16 mouse cellular contexts compared by ENCODE assay signal in genomic region chr16:77328049-77328448, GRCm38 (mm10).
DNase-seq lines count a peak whose midpoint lies in the region; ATAC-seq and TF ChIP-seq lines count a peak whose summit lies in the region.
"Had no signal": no experiment of that assay in that cellular context is flagged by ENCODE, and none has a peak within 500 bp of the region (broad histone marks: within the 10 kb centered on the region; RNA-seq: fewer than 3 reads in every experiment).

No protein-coding gene starts in this region.

- 0 out of 2 replicates have a peak overlapping the region, but pooled peaks have one; percentile 99 for H3K27ac ChIP-seq in embryonic facial prominence, embryonic 14.5 days (replicated peaks; ENCODE audit: low read depth, low read length)
- H3K27ac ChIP-seq in embryonic facial prominence, embryonic 10.5 days (replicated peaks): no peak overlapping the region
- H3K27ac ChIP-seq in layer of hippocampus, adult 2 months: peak overlapping the region; percentile 94
- no peak overlapping the region for H3K27ac ChIP-seq in forebrain, embryonic 15.5 days (replicated peaks)
- no peak overlapping the region for H3K27ac ChIP-seq in midbrain, embryonic 12.5 days (replicated peaks)
- no peak overlapping the region for H3K27ac ChIP-seq in intestine, postnatal 0 days (ENCODE audit: low read depth, low read length)
- no peak overlapping the region for H3K27ac ChIP-seq in neural tube, embryonic 15.5 days (replicated peaks)

- no peak for TF ChIP-seq CTCF in layer of hippocampus, adult 2 months (conservative IDR thresholded peaks at IDR 0.05)
- no peak for TF ChIP-seq CTCF in intestine, postnatal 0 days (IDR thresholded peaks at IDR 0.05; ENCODE audit: low read depth)

- no peak overlapping the region for H3K4me3 ChIP-seq in embryonic facial prominence, embryonic 14.5 days (ENCODE audit: low read depth, low read length)
- H3K4me3 ChIP-seq in embryonic facial prominence, embryonic 10.5 days: no peak overlapping the region
- H3K4me3 ChIP-seq in layer of hippocampus, adult 2 months: peak overlapping the region; percentile 63
- no peak overlapping the region for H3K4me3 ChIP-seq in forebrain, embryonic 15.5 days
- H3K4me3 ChIP-seq in midbrain, embryonic 12.5 days: no peak overlapping the region
- H3K4me3 ChIP-seq in intestine, postnatal 0 days (ENCODE audit: low read depth, low read length): no peak overlapping the region
- no peak overlapping the region for H3K4me3 ChIP-seq in neural tube, embryonic 15.5 days (replicated peaks)

- no peaks in the 10 kb centered on the region for H3K27me3 ChIP-seq in embryonic facial prominence, embryonic 14.5 days (replicated peaks; ENCODE audit: control insufficient read depth, insufficient read depth, low read length)
- no peaks in the 10 kb centered on the region for H3K27me3 ChIP-seq in embryonic facial prominence, embryonic 10.5 days (replicated peaks; ENCODE audit: low read depth, poor library complexity, severe bottlenecking)
- H3K27me3 ChIP-seq in forebrain, embryonic 15.5 days: no peaks in the 10 kb centered on the region
- no peaks in the 10 kb centered on the region for H3K27me3 ChIP-seq in midbrain, embryonic 12.5 days
- no peaks in the 10 kb centered on the region for H3K27me3 ChIP-seq in intestine, postnatal 0 days (replicated peaks; ENCODE audit: control insufficient read depth, insufficient read depth, low read length)
- no peaks in the 10 kb centered on the region for H3K27me3 ChIP-seq in neural tube, embryonic 15.5 days (replicated peaks)
- H3K27me3 ChIP-seq: CH12.LX; intestine, embryonic 15.5 days had no signal

- 55% methylated on average over 5 of the region's 5 CpGs for WGBS in embryonic facial prominence, embryonic 14.5 days
- 49% methylated on average over 5 of the region's 5 CpGs for WGBS in embryonic facial prominence, embryonic 10.5 days
- WGBS in forebrain, embryonic 15.5 days: 43% methylated on average over 5 of the region's 5 CpGs
- 44% methylated on average over 5 of the region's 5 CpGs for WGBS in midbrain, embryonic 12.5 days
- WGBS in intestine, postnatal 0 days: 78% methylated on average over 5 of the region's 5 CpGs
- 53% methylated on average over 5 of the region's 5 CpGs for WGBS in neural tube, embryonic 15.5 days

- H3K4me1 ChIP-seq in embryonic facial prominence, embryonic 14.5 days (ENCODE audit: control insufficient read depth, insufficient read depth, low read length): 0 out of 2 replicates have a peak, but pooled peaks cover 9% of the 10 kb centered on the region
- H3K4me1 ChIP-seq in embryonic facial prominence, embryonic 10.5 days: peaks cover 23% of the 10 kb centered on the region
- H3K4me1 ChIP-seq in forebrain, embryonic 15.5 days: peaks cover 25% of the 10 kb centered on the region
- H3K4me1 ChIP-seq in midbrain, embryonic 12.5 days: peaks cover 24% of the 10 kb centered on the region
- peaks cover 2% of the 10 kb centered on the region; the same call in 1 of the 2 replicates for H3K4me1 ChIP-seq in intestine, postnatal 0 days (replicated peaks; ENCODE audit: control insufficient read depth, insufficient read depth, low read length)
- H3K4me1 ChIP-seq in neural tube, embryonic 15.5 days: peaks cover 14% of the 10 kb centered on the region
- H3K4me1 ChIP-seq: intestine, embryonic 15.5 days had no signal

- no peak for DNase-seq in embryonic facial prominence, embryonic 14.5 days (ENCODE audit: low spot score)
- no peak for DNase-seq in embryonic facial prominence, embryonic 10.5 days (ENCODE audit: low spot score)
- DNase-seq in layer of hippocampus, adult 2 months (ENCODE audit: low spot score in 2 of 2): no peak
- DNase-seq in layer of hippocampus, postnatal 25 days (ENCODE audit: extremely low spot score in 1 of 2, low spot score in 1 of 2): no peak
- DNase-seq: adrenal gland, postnatal 25 days; cerebellum, postnatal 36 days; kidney, postnatal 10 days; liver; lung, adult 18-20 months; lung, postnatal 36 days had no signal

- no peak overlapping the region for H3K9ac ChIP-seq in embryonic facial prominence, embryonic 14.5 days (ENCODE audit: low read depth, low read length)
- H3K9ac ChIP-seq in forebrain, embryonic 15.5 days (replicated peaks): no peak overlapping the region
- H3K9ac ChIP-seq in midbrain, embryonic 12.5 days (replicated peaks): no peak overlapping the region
- no peak overlapping the region for H3K9ac ChIP-seq in intestine, postnatal 0 days (ENCODE audit: low read depth, low read length)
- no peak overlapping the region for H3K9ac ChIP-seq in neural tube, embryonic 15.5 days (replicated peaks)
- H3K9ac ChIP-seq: intestine, embryonic 15.5 days had no signal

- ATAC-seq in embryonic facial prominence, embryonic 14.5 days (ENCODE audit: low read depth): no peak
- no peak for ATAC-seq in forebrain, embryonic 15.5 days (replicated peaks)
- ATAC-seq in midbrain, embryonic 12.5 days (ENCODE audit: low FRiP score, low read depth): no peak
- no peak for ATAC-seq in intestine, postnatal 0 days
- no peak for ATAC-seq in neural tube, embryonic 15.5 days (ENCODE audit: low FRiP score)

- H3K36me3 ChIP-seq in embryonic facial prominence, embryonic 14.5 days (ENCODE audit: control insufficient read depth, insufficient read depth, low read length): no peaks in the 10 kb centered on the region
- H3K36me3 ChIP-seq in embryonic facial prominence, embryonic 10.5 days (replicated peaks): peaks cover 8% of the 10 kb centered on the region
- no peaks in the 10 kb centered on the region for H3K36me3 ChIP-seq in forebrain, embryonic 15.5 days
- H3K36me3 ChIP-seq in midbrain, embryonic 12.5 days: no peaks in the 10 kb centered on the region
- no peaks in the 10 kb centered on the region for H3K36me3 ChIP-seq in intestine, postnatal 0 days (ENCODE audit: control insufficient read depth, insufficient read depth)
- no peaks in the 10 kb centered on the region for H3K36me3 ChIP-seq in neural tube, embryonic 15.5 days
- H3K36me3 ChIP-seq: intestine, embryonic 15.5 days had no signal

- H3K9me3 ChIP-seq in embryonic facial prominence, embryonic 14.5 days (ENCODE audit: control insufficient read depth, low read length): no peaks in the 10 kb centered on the region
- H3K9me3 ChIP-seq in embryonic facial prominence, embryonic 10.5 days: no peaks in the 10 kb centered on the region
- no peaks in the 10 kb centered on the region for H3K9me3 ChIP-seq in forebrain, embryonic 15.5 days
- H3K9me3 ChIP-seq in midbrain, embryonic 12.5 days: no peaks in the 10 kb centered on the region
- H3K9me3 ChIP-seq in intestine, postnatal 0 days (ENCODE audit: control insufficient read depth): no peaks in the 10 kb centered on the region
- H3K9me3 ChIP-seq in neural tube, embryonic 15.5 days (replicated peaks): no peaks in the 10 kb centered on the region
- H3K9me3 ChIP-seq: intestine, embryonic 15.5 days had no signal

- peak overlapping the region; percentile 21; the same call in 1 of the 2 replicates for H3K4me2 ChIP-seq in embryonic facial prominence, embryonic 14.5 days (ENCODE audit: low read depth, low read length)
- peak overlapping the region; percentile 5; the same call in 1 of the 2 replicates for H3K4me2 ChIP-seq in forebrain, embryonic 15.5 days (replicated peaks)
- H3K4me2 ChIP-seq in midbrain, embryonic 12.5 days (replicated peaks): peak overlapping the region; percentile 62
- H3K4me2 ChIP-seq in intestine, postnatal 0 days (replicated peaks; ENCODE audit: low read depth): no peak overlapping the region
- H3K4me2 ChIP-seq in neural tube, embryonic 15.5 days: no peak overlapping the region

Comparison
In these comparisons a context has a peak if more than half of its experiments do, and no peak if none do; other contexts are left out.
1. H3K27ac ChIP-seq: peak in embryonic facial prominence, embryonic 14.5 days (single experiment) and layer of hippocampus, adult 2 months (single experiment); none in embryonic facial prominence, embryonic 10.5 days (single experiment), forebrain, embryonic 15.5 days (single experiment), midbrain, embryonic 12.5 days (single experiment), intestine, postnatal 0 days (single experiment) and neural tube, embryonic 15.5 days (single experiment).
2. H3K4me2 ChIP-seq: peak in embryonic facial prominence, embryonic 14.5 days (single experiment), forebrain, embryonic 15.5 days (single experiment) and midbrain, embryonic 12.5 days (single experiment); none in intestine, postnatal 0 days (single experiment) and neural tube, embryonic 15.5 days (single experiment).